Mouse (Mus musculus) hindbrain, embryonic 16.5 days (tissue): ENCODE data around the gene Slc25a5. TPM values are rescaled to one million over a fixed set of nuclear protein-coding genes. Genes with fewer than 3 reads are reported as not detected.
"Not testable (repeated sequence)": the region's sequence is repeated elsewhere in the genome, so short reads cannot be mapped to it uniquely, and the experiment has no call there.

Source experiments
- ATAC-seq: fragments of 200-750 bp; cut with Nextera tagmentation; 2 replicates; pipeline ENCODE4 v1.8.0; 2017; ENCODE audit warnings: moderate TSS enrichment, moderate library complexity
- H3K27ac ChIP-seq: fragments of 300-500 bp; sonication (generic); 2 replicates; pipeline ENCODE4 v1.5.1; 2014; ENCODE audit warnings: low read depth, mild to moderate bottlenecking, control low read depth, low read length, moderate library complexity
- H3K27me3 ChIP-seq: fragments of 300-500 bp; sonication (generic); replicated peaks from 2 replicates; pipeline ENCODE4 v1.6.1; 2014; ENCODE audit warnings: low read length; ENCODE audit not compliant: control insufficient read depth, insufficient read depth
- H3K36me3 ChIP-seq: fragments of 300-500 bp; sonication (generic); 2 replicates; pipeline ENCODE4 v1.6.1; 2014; ENCODE audit warnings: mild to moderate bottlenecking, low read length, moderate library complexity, mixed read lengths; ENCODE audit not compliant: control insufficient read depth, insufficient read depth
- H3K4me1 ChIP-seq: fragments of 300-500 bp; sonication (generic); 2 replicates; pipeline ENCODE4 v1.6.1; 2014; ENCODE audit warnings: low read depth, low read length; ENCODE audit not compliant: control insufficient read depth, insufficient read depth
- H3K4me2 ChIP-seq: fragments of 300-500 bp; sonication (generic); 2 replicates; pipeline ENCODE4 v1.6.1; 2014; ENCODE audit warnings: mild to moderate bottlenecking, low read length, control low read depth, moderate library complexity
- H3K4me3 ChIP-seq: fragments of 300-500 bp; sonication (generic); 2 replicates; pipeline ENCODE4 v1.5.1; 2014; ENCODE audit warnings: mild to moderate bottlenecking, low read length, control low read depth, moderate library complexity
- H3K9ac ChIP-seq: fragments of 300-500 bp; sonication (generic); 2 replicates; pipeline ENCODE4 v1.6.1; 2014; ENCODE audit warnings: low read depth, mild to moderate bottlenecking, control low read depth, low read length, moderate library complexity
- H3K9me3 ChIP-seq: fragments of 300-500 bp; sonication (generic); 2 replicates; pipeline ENCODE4 v1.6.1; 2014; ENCODE audit warnings: mild to moderate bottlenecking, low read length, moderate library complexity; ENCODE audit not compliant: control insufficient read depth
- WGBS: fragments of 180-500 bp; shearing (Covaris S2); extraction: QIAGEN DNeasy Blood & Tissue Kit; methylation state at CpG from one replicate; pipeline ENCODE4 v1.1.7; 2014; 5-methylcytosine and 5-hydroxymethylcytosine counted together
- polyA plus RNA-seq: library from polyadenylated mRNA; unstranded; fragments of >200 nt; fragmentation: Nextera tagmentation; extraction: Ambion mirVana; gene quantifications from 2 replicates; pipeline ENCODE4 v1.2.1, GENCODE M21; 2015

The Slc25a5 gene
- polyA plus RNA-seq, 1 experiment from 2014 or later = 586 TPM

GRCm38 (mm10) chrX:36796163-36796581 is 721 bp downstream of the Slc25a5 start:
- Histone ChIP-seq H3K36me3 (no peaks in the 10 kb centered on the region), H3K4me3 (peak overlapping the region; percentile 62), H3K27me3 (no peaks in the 10 kb centered on the region), H3K9ac (peak overlapping the region; percentile 73), H3K27ac (peak overlapping the region; percentile 84), H3K4me2 (peak overlapping the region; percentile 48), H3K9me3 (no peaks in the 10 kb centered on the region), H3K4me1 (peaks cover 2% of the 10 kb centered on the region; the same call in 1 of the 2 replicates)
- 11% methylated on average over 35 of the region's 41 CpGs for WGBS
- peak; percentile 85 for ATAC-seq

DNA sequence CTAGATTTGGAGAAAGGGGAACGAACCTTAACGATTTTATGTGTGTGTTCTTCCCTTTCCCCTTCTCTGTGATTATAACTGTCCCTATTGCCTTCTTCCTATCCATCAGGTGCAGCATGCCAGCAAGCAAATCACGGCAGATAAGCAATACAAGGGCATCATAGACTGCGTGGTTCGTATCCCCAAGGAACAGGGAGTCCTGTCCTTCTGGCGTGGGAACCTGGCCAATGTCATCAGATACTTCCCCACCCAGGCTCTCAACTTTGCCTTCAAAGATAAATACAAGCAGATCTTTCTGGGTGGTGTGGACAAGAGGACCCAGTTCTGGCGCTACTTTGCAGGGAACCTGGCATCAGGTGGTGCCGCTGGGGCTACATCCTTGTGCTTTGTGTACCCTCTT is 1.3 kb downstream of the Slc25a5 start:
- H3K27me3 ChIP-seq, H3K9ac ChIP-seq, ATAC-seq, H3K36me3 ChIP-seq, H3K27ac ChIP-seq, H3K9me3 ChIP-seq, H3K4me1 ChIP-seq: not testable (repeated sequence)
- Histone ChIP-seq H3K4me3 (peak overlapping the region; percentile 62), H3K4me2 (peak overlapping the region; percentile 48)
- 72% methylated on average over 8 of the region's 8 CpGs for WGBS

DNA sequence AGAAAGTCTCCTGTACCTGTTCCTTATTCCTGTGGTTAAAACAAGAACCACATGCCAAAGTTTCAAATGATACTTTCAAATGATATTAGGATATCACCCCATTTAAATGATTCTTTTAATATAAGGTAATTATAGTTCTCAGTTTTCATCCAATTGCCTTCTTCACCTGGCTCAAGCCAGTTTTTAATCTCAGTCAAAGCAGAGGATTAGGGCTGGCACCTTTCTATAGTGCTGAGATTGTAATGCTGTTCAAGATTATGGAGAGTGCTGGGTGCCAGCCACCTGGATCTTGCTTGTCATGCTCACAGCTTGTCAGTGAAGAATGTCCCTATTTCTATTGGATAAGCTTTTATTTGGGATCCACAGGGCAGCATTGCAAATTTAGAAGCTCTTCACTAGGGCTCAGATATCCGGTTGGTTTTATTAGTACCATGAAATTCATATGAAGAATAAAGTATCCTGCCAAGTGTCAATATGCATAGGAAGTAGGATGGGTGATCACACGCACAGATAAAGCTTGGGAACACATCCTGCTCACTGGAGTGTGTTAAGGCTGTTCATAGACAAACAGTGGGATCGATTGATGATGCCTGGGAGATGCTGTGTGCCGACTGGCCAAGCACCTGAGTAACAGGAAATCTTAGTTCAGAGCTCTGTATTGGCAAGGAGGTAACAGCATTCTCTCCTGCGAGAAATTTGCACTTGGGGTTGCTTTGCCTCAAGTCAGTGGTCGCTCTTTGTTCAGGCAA is 3.9 kb downstream of the Slc25a5 start:
- Histone ChIP-seq H3K27ac (no peak overlapping the region), H3K4me3 (no peak overlapping the region), H3K4me1 (peaks cover 2% of the 10 kb centered on the region; the same call in 1 of the 2 replicates), H3K4me2 (no peak overlapping the region), H3K27me3 (no peaks in the 10 kb centered on the region), H3K36me3 (no peaks in the 10 kb centered on the region), H3K9ac (no peak overlapping the region), H3K9me3 (no peaks in the 10 kb centered on the region)
- no peak for ATAC-seq
- 45% methylated on average over 6 of the region's 6 CpGs for WGBS

GRCm38 (mm10) chrX:36803189-36803588 is 7.7 kb downstream of the Slc25a5 start:
- Histone ChIP-seq H3K27me3 (no peaks in the 10 kb centered on the region), H3K9ac (no peak overlapping the region), H3K36me3 (no peaks in the 10 kb centered on the region), H3K4me2 (no peak overlapping the region), H3K9me3 (no peaks in the 10 kb centered on the region), H3K27ac (no peak overlapping the region), H3K4me3 (no peak overlapping the region), H3K4me1 (peaks cover 5% of the 10 kb centered on the region)
- ATAC-seq = no peak
- WGBS = 82% methylated on average over 5 of the region's 5 CpGs

- Histone ChIP-seq H3K4me3 (no peak overlapping the region), H3K27me3 (no peaks in the 10 kb centered on the region), H3K36me3 (no peaks in the 10 kb centered on the region), H3K4me1 (peaks cover 5% of the 10 kb centered on the region), H3K4me2 (no peak overlapping the region), H3K9me3 (no peaks in the 10 kb centered on the region), H3K9ac (no peak overlapping the region), H3K27ac (no peak overlapping the region)
- 72% methylated on average over 5 of the region's 5 CpGs for WGBS
- no peak for ATAC-seq
Measured at GRCm38 (mm10) chrX:36804196-36804595, 8.7 kb downstream of the Slc25a5 start.

DNA sequence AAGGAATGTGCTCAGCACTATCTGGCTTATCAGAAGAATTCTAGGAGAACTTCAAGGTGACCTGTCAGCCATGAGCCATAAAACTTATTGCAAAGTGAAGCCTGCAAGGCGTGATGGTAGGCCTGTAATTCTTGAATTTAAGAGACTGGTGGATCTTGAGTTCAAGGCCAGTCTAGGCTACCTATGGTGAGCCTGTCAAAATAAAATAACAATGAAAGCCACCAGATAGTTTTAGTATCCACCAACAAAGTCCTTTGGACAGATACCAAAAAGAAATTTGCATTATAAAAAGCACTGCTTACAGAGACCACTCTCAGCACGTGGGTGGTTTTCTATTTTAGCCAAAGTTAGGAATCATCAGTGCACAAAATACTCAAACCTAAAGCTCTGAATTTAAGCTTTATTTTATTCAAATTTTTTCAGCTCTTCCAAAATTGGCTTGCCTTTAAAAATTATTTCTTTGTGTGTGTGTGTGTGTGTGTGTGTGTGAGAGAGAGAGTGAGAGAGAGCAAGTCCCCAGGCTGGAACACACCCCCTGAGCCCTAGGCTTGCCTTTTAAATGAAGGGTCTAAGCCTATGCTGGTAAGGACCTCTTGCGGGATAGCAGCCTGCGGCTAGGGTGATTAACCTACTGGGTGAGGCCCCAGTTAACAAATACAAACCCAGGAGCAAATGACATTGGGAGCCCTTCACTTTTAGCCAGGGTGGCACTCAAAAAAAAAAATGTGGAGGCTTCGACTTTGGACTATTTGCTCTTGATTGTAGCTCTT is 10.2 kb downstream of the Slc25a5 start:
- H3K4me2 ChIP-seq = no peak overlapping the region
- no peaks in the 10 kb centered on the region for H3K36me3 ChIP-seq
- peaks cover 5% of the 10 kb centered on the region for H3K4me1 ChIP-seq
- no peak overlapping the region for H3K4me3 ChIP-seq
- no peaks in the 10 kb centered on the region for H3K27me3 ChIP-seq
- H3K9me3 ChIP-seq = no peaks in the 10 kb centered on the region
- H3K9ac ChIP-seq = no peak overlapping the region
- no peak for ATAC-seq
- WGBS = 48% methylated on average over 5 of the region's 5 CpGs
- no peak overlapping the region for H3K27ac ChIP-seq

DNA sequence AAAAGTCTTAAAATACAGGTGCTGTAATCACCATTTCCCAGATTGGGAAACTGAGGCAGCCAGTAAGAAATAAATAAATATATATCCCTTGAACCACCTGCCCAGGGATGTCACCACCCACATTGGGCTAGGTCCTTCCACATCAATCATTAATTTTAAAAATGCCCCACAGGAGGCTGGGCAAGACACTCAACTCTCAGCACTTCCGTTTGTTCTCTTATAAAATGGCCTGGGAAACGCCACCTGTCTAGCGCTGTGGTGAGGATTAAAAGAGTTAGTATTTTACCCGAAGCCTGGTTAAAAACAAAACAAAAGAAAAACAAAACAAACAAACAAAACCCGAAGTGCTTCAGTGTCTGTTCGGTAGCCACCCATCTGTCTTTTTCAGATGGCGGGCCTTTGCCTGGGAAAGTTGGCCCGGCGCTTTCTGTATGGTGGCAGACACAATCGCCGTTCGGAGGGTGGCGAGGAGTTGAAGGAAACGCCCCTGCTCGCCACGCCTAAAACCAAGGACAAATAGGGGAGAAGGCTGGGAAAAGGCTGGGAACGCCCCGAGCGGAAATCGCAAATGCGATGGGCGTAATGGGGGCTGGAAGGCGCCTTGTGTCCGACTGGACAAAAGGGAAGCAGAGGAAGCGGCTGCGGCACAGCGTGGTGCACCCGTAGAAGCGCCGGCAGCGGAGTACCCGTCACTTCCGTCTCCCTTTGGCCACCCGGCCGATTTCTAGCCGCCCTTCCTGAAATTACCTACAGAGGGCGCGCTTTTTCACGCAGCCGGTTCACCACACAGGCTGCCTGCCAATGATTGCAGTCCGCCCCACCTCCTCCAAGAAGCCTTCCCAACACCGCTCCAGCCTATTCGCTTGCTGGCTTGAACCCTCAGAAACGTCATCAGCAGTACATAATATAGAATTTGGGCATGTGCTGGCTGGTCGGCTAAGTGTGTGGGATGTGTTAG is 12.2 kb downstream of the Slc25a5 start:
- no peaks in the 10 kb centered on the region for H3K36me3 ChIP-seq
- no peaks in the 10 kb centered on the region for H3K27me3 ChIP-seq
- WGBS = 20% methylated on average over 45 of the region's 45 CpGs
- ATAC-seq = peak; percentile 94
- peak overlapping the region; percentile 68 for H3K27ac ChIP-seq
- peaks cover 5% of the 10 kb centered on the region for H3K4me1 ChIP-seq
- H3K4me2 ChIP-seq = peak overlapping the region; percentile 57
- peak overlapping the region; percentile 57 for H3K9ac ChIP-seq
- H3K9me3 ChIP-seq = no peaks in the 10 kb centered on the region
- peak overlapping the region; percentile 39 for H3K4me3 ChIP-seq

DNA sequence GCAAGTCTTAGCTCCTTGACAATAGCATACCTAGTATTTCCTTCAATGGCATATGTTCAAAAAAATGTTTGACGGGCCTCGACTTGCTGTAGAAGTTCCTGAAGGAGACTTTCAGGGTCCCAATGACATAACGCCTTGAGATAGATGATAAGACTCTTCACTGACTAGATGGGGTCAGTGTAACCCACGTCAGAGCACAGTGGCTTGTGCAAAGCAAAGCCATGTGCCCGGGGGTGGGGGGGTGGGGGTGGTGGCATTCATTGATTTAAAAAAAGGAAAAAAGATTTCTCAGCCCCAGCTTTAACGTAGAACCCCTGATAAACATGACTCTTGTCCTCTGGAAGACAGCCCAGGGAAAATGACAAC is 12.8 kb downstream of the Slc25a5 start:
- no peaks in the 10 kb centered on the region for H3K9me3 ChIP-seq
- peak overlapping the region; percentile 57 for H3K4me2 ChIP-seq
- WGBS = 75% methylated on average over 6 of the region's 6 CpGs
- ATAC-seq = peak; percentile 53
- H3K27ac ChIP-seq = peak overlapping the region; percentile 68
- no peaks in the 10 kb centered on the region for H3K36me3 ChIP-seq
- peak overlapping the region; percentile 39 for H3K4me3 ChIP-seq
- no peaks in the 10 kb centered on the region for H3K27me3 ChIP-seq
- H3K9ac ChIP-seq = no peak overlapping the region
- peaks cover 5% of the 10 kb centered on the region for H3K4me1 ChIP-seq
